Mouse (Mus musculus) WW6 (cell line): ENCODE data around the gene Tespa1.
"Not testable (repeated sequence)": the region's sequence is repeated elsewhere in the genome, so short reads cannot be mapped to it uniquely, and the experiment has no call there.

Source experiments
- DNase-seq: peaks from one replicate; pipeline ENCODE4 v3.0.0-alpha.2; 2013; ENCODE audit warnings: low read depth, low spot score

Tespa1 gene

DNA sequence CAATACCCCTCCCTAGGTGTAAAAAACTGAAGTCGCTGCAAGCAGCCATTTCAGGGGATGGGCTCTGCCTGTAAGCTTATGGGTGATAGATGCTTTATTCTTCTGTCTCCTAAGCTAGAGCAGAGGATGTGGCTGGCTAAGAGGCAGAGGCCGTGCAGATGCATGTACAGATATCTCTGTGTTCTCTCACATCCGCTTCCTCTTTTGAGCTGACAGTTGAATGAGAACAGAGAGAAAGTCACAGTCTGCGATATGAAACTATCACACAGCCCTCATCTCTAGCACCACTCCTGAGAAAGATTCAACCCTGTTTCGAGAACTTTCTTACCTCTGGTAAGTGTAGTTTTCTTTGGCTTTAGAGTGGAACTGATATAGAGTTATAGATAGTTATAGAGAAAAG, at the start of gene Tespa1:
TSS of gene Tespa1 (plus strand) at position 234 of the 400 bp plus-strand sequence.
- no peak for DNase-seq

DNA sequence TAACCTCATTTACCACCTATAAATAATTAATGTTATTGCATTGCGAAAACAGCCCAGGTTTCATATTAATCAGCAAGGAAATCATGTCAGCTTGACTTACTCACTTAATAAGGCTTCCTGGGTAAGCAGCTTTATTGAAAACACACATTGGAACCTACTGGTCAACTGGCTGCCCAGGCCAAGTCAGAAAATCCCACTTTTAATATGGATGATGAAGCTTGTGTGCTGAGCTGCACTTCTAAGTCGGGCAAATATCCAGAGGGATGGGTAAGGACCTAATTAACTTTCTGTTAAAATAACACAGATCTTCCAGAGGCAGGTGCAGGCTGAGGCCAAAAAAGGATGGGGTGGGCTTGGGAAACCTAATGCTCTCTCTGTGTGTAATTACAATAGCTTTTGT, 46.9 kb upstream of the Tespa1 start:
- no peak for DNase-seq

DNA sequence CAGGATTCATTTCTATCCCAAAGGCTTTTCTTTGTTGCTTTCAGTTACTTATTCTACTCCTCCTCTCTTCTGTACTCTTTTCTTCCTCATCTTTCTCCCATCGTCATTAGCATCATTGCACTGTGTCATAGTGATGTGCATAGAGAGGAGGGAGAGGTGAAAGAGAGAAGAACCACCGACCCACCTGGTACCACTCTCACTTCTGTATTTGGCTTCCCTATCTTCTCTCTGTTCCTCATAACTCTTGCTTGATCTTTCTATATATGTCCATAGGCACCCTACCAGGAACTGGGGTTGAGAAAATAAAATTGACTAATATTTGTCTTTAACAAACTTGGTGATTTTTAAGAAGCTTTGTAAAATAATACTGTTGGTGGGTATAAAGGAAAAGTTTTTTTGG, 46.2 kb upstream of the Tespa1 start:
- no peak for DNase-seq

DNA sequence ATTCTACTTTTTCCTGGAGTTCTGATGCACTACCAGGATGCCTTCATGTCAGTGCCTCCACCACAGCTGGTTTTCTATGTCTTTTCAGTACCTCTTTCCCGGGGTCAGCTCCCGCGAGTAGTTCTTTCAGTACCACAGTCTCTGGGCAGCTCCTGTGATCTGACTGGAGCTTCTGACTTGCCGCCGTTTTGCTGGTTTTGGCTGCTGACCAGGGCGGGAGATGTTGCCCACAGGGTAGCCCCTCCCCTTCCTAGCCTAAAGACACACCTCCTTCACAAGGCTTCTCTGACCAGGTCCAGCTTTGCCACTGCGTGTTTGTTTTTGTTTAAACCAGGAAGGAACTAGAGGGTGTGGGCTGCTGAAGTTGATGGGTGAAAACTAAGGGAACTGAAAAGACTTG, 42.6 kb upstream of the Tespa1 start, which contains the start of gene Neurod4:
TSS of gene Neurod4 (minus strand) at position 175 of the 400 bp plus-strand sequence.
- peak; percentile 28 for DNase-seq

DNA sequence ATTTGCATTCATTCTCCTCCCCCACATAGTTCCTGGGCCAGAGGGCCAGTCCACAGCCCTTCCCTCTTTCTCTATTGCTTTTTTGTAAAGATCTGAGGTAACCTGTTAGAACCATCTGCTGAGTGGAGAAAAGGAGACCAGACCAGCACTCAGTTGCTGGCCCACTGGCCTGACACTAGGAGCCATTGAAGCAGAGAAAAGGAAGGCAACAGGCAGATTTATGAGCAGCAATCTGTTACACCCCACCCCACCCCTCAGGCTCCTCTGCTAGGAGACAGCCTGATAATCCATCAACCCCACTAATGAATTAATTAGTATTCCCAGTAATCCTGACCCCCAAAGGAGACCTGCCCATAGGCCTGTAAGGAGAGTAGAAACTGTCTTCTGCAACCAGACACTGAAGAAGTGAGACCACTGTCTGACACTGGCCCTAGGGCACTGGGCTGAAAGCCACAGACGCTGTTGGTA, 40.7 kb upstream of the Tespa1 start:
- no peak for DNase-seq

DNA sequence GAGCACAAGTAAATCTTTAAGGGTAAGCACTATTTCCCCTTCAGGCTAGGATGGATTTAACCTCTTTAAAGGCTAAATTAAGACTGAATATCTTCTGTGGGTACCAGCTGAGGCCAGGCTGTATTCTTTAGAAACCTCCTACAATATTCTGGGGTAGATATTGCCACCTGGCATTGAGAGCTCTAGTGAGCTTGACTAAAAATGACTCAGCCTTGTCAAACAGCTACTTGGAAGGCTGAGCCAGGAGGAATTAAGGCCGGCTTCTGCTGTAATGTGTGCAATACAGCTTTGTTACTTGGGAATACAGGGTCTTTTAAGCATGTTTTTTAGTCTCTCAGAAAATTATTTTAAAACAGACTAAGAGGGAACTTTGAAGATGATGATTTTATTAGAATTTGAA, 35.5 kb upstream of the Tespa1 start:
- no peak for DNase-seq

DNA sequence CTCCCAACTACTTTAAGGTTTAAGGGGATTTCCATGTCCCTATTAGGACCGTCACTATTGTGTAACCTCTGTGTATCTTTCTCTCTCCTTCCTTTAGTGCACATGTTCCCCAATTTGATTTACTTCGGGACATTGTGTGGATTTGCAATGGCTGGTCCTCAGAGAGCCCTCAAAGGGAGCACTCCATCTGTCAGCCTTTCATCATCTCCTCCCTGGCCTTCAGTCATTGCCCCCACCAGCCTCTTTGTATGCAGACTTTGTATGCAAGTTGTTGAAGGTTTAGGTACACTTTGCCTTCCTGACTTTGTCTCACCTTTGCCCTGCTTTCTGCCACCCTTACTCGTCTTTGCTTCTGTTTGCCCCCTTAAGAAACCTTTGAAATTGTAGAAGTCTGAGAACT, 34.7 kb upstream of the Tespa1 start:
- DNase-seq: no peak

DNA sequence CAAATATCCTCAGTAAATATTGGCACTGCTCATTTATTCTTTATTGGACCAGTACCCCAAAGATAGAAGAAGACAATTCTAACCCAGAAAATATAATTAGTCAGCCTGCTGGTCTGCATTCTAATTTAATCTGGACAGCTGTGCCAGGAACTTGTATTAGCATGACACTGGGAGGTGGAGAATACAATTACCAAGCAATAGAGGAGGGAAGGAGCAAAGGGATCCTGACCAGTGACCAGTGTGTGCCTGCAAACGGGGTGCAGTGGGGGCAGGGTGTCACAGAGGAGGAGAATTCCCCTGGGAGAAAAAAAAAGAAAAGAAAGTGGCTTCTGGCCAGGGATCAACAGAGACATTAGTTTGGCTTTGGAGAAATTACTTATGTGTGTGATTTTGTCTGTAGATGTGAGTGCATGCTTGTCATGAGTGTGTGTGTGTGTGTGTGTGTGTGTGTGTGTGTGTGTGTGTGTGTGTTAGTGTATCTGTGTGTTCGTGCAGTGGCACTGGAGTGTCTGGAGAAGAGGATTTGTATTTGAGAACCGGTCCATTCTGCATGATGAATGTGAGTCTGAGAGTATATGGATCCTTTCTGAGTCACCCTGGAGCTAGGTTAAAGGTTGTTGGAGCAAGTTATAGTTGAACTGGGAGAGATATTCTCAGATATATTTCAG, 28.8 kb upstream of the Tespa1 start:
- no peak for DNase-seq

DNA sequence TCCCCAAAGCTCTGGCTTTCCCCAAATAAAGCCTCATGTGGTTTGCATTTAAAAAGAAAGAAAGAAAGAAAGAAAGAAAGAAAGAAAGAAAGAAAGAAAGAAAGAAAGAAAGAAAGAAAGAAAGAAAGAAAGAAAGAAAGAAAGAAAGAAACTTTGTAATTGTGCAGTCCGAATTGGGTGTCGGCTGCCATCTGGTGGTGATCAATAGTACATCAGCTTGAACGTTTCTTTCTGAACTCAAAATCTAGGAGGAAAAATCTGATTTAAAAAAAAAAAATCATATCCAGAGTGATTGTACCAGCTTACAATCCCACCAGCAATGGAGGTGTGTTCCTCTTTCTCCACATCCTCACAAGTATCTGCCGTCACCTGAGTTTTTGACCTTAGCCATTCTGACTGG, 23.9 kb upstream of the Tespa1 start:
- not testable (repeated sequence) for DNase-seq

DNA sequence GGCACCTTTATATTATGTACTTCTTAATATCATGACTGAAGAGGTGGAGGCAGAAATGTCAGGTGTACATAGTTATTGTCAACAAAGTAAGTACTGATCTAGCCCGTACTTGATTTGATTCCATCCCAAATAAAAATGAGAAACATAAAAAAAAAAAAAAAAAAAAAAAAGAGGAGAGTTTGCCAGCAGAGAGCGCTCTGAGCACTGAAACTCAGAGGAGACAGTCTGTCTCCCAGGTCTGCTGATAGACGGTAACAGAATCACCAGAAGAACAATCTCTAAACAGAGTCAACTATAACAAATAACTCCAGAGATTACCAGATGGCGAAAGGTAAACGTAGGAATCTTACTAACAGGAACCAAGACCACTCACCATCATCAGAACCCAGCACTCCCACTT, 18.5 kb upstream of the Tespa1 start:
- DNase-seq: not testable (repeated sequence)

DNA sequence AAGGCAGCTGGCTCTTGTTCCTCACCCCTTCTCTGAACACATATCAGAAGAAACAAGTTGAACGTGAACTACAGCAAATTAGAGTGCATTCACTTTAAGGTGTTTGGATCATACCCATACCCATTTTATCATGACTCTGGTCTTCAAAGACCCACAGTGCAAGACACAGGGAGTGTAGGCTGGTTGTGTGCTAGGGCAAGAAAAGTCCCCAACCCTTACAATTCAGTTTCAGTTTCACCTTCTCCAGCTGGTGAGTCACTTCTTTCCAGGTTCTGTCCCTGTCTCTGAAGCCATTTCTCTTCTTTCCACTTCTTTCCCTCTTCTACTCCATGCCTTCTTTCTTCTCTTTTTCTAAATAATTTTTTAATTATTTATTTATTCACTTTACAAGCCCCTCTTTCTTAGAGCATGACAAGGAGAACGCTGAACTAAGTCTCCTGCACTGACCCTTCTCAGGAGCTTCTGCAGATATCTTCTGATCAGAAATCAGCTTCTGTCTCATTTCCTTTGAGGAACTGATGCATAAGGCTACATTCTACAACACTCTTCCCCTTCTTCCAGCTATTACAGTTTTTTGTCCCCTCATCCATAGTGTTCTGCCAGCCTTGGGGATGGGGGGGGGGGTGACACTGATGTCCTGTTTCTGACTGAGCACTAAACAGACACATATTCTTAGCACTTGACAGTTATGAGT, 11.0 kb upstream of the Tespa1 start:
- no peak for DNase-seq

DNA sequence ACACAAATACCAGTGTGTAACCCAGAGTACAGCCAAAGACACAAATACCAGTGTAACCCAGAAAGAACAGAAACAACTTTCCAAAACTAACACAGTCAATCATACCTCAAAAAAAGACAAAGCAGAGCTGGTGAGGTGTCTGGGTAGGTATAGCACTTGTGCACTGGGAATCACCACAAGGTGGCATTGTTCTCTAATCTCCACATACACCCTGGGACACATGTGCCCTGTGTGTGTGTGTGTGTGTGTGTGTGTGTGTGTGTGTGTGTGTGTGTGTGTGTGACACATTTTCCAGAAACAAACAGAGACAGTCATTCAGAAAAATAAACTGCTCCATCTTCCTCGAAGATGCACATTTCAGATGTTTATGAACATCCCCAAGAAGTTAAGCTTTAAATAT, 9.1 kb upstream of the Tespa1 start:
- DNase-seq: no peak

DNA sequence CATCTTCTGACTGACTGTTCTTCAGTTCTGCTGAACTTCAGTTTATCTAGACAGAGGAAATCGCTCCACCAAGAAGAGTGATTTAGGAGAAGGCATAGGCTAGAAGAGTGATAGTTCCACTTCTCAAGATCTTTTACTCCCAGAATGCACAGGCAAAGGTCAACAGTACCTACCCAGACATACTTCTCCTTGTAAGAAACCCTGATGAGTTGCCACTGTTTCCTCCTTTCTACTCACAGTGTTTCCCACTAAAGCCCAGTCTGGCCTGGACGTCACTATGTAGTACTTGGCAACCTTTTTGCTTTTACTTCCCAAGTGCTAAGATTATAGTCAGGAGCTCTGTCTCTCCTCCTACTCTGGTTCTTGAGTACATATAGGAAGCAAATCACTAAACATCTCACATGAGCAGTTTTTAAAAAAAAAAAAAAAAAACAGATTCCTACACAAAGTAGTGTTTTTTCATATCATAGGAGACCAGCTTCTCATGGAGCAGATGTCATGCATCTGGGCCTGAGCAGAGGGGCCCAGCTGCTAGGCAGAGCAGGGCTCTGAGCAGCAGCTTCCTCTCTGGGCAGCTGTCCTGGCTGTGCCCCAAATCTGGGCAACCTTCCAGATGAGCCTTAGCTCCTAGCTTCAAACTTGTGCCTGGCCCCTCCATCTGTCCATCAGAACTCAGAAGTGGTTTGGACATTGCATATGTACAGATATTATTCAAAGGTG, 8.4 kb upstream of the Tespa1 start:
- no peak for DNase-seq

DNA sequence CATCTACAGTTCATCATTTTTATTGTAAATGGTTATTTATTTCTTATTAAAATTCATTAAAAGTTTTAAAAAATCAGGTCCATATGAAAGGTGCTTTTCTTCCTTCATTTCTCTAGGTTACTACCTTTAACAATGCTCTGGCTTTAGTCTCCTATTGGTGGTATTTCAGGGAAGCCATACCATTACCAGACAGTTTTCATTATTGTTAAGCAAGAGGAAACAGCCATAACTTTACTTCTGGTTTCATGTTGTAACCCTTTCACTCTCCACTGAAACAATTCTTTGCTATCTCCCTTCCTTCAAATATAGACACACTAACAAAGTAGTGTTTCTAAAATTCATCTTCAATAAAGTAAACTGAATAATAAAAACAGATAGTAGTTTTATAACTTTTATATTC, 6.8 kb upstream of the Tespa1 start:
- no peak for DNase-seq

DNA sequence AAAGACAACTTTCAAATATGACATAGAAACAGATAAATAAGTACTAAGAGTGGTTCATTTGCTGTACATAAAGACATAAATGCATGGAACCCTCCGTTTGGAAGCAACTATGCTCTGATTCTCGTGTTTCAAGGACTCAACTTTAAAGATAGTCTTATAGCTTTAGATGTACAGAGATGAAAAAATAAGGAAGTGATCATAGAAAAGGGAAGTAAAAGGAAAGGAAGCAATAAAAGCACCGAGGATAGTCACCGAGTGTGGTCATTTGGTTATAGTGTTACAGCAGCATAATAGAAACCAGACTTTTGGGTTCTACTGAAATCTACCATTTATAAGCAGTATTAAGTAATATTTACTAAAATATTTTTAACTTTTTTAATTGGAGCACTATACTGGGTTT, 4.0 kb upstream of the Tespa1 start:
- DNase-seq: no peak

DNA sequence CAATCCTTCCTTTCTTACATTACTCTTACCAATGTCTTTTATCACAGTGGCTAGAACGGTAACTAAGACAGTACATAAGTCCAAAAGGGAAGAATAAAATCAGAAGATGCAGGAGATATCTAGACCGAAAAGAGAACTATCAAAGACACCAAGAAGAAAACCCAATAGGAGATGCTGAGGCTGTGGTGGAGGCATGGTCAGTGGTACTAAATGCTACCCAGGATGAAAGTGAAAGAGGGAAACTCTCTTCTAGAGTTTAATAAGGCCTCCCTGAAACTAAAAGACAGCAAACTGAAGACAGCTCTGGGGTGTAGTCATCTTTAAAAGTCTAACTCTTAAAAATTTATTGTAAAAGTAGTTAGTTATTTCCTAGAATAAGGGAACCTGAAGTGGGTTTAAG, 2.0 kb upstream of the Tespa1 start:
- no peak for DNase-seq

DNA sequence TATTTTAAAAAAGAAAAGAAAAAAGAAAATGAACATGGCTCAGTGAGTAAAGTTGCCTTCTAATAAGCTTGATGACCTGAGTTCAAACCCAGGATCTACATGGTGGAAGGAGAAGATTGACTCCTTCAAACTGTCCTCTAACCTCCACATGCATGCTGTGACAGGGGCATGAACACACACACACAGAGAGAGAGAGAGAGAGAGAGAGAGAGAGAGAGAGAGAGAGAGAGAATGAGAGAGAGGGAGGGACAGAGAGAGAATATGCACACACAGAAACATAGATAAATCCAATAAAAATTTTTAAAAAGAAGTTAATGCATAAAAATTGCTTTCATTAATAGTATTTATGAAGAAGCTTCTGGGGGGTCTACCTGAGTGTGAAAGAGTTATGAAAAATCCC, 608 bp upstream of the Tespa1 start:
- DNase-seq: no peak

DNA sequence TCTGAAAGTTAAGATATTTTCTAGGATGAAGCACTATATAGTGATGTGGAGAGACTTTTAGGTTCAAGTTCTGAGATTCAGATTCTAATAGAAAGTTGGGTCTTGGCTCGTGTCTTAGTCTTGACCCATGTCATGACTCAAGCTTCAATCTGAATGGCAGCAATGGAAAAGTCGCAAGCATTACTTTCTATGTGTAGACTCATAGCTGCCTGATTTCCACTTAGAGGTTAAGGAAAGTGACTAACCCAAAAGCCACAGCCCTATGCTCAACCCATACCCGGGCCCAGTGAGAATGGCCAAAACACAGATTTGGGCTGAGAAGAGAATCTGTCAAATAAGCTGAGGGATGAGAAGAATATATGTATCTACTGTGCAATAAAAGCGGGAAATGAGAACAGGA, 1.6 kb downstream of the Tespa1 start:
- no peak for DNase-seq

DNA sequence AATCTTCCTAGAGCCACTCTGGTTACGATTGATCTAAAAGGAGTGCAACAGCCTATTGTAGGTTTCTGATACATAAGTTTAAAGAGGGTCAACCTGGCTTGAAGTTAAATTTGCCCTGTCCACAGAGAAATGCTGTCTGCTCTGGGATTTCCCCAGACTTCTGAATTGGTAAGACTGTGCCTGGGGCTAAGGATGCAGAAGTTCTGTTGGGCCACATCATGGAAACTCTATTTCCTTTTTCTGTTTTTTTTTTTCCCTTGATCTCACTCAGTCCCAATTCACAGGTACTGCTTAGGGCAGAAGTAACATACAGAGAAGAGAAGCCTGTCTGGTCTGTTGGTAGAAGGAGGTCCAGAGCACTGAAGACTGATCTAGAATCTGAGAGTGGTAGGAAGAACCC, 8.0 kb downstream of the Tespa1 start:
- DNase-seq: no peak

DNA sequence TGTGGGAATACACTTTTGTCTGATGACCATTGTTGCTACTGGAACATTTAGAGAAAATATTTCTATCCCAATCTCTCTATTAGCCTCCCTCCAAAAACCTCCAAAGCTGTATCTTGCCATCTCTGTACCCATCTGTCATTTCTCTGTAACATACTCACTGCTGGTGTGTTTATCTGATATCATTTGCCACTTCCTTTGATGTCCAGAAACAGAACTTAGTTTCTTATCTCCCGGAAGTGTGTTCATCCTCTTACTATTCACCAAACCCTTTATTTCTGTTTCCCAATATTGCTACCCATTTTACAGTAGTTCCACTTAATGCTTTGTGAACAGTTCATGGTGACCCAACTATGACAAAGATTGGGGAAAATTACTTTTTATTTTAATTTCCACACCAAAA, 13.7 kb downstream of the Tespa1 start:
- no peak for DNase-seq

DNA sequence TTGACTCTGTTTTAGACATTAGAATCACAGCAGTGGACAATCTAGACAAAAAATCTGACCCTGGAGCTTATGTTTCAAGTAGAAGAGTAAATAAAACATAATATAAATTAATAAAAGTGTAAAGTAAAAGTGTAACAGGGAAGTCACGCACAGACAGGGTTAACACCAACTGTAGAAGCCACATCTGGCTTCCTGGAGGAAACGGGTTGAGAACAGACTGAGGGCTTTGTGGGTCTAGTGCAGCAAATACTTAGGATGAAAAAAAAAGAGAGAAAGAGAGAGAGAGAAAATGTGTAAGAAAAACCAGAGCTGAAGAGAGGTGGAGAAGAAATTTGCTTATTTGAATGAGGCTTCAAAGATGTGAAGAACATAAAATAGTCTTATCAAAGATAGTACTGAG, 14.9 kb downstream of the Tespa1 start:
- DNase-seq: no peak

DNA sequence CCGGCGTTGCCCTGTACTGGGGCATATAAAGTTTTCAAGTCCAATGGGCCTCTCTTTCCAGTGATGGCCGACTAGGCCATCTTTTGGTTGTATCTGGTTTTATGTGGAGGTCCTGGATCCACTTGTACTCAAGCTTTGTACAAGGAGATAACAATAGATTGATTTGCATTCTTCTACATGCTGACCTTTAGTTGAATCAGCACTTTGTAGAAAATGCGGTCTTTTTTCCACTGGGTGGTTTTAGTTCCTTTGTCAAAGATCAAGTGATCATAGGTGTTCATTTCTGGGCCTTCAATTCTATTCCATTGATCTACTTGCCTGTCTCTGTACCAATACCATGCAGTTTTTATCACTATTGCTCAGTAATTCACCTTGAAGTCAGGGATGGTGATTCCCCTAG, 17.4 kb downstream of the Tespa1 start:
- not testable (repeated sequence) for DNase-seq

DNA sequence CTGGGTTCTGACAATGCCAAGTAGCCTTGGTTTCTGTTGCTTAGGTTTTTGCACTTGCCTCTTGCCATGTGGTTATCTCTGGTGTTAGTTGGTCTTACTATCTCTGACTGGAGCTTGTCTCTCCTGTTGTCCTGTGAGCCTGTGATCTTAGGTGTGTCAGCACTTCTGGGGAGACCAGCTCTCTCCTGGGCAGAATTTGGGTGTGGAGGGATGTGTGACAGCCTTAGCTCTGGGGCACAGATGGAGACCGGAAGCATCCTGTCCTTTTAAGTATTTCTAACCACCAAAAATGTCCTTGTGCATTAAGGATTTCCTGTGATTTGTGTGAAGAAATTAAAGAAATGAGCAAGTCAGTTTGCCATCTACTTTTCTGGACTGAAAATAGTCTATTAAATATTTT, 21.4 kb downstream of the Tespa1 start:
- no peak for DNase-seq
